In the genomic region with DNA sequence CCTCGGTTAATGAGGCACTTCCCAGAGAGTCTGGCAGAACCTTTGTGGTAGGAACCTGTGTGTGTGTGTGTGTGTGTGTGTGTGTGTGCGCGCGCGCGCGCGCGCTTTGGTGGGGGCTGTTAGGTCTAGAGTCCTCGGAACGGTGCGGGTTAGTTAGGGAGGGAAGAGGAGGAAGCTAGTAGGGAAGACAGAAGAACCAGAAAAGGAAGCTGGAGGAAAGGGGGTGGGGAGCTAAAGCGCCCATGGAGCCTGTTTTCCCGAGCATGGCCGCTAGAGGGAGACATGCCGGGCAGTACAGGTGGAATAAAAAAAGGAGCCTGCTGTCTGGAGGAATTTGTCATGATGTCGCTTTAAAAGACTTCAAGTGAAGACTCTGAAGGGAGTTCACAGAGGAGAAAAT, we compare ENCODE assay signal across 8 mouse cellular contexts. TPM values are rescaled to one million over a fixed set of nuclear protein-coding genes. Genes with fewer than 3 reads are reported as not detected.
DNase-seq lines count a peak whose midpoint lies in the region; ATAC-seq and TF ChIP-seq lines count a peak whose summit lies in the region.

No protein-coding gene starts in this region.

- H3K27ac ChIP-seq in embryonic facial prominence, embryonic 13.5 days = no peak overlapping the region
- no peak overlapping the region for H3K27ac ChIP-seq in liver, postnatal 0 days (ENCODE audit: low read depth)

- intact Hi-C loops in heart, postnatal 10 days (cut with DNase I) = no loop called here

- H3K36me3 ChIP-seq in embryonic facial prominence, embryonic 13.5 days = no peaks in the 10 kb centered on the region
- no peaks in the 10 kb centered on the region for H3K36me3 ChIP-seq in liver, postnatal 0 days (replicated peaks; ENCODE audit: insufficient read depth, low read length)

- no peak for TF ChIP-seq EP300 in liver, postnatal 0 days (IDR thresholded peaks at IDR 0.05; ENCODE audit: low read depth)

- peak; percentile 6 for DNase-seq in CD4-positive helper T cell, adult 2 months (ENCODE audit: low read depth, low spot score)
- DNase-seq in adrenal gland, postnatal 14 days = peak; percentile 71
- peak; percentile 35 to 67 for DNase-seq in heart, postnatal 10 days
- DNase-seq in kidney, postnatal 36 days = peak; percentile 23 to 75
- DNase-seq in liver, postnatal 0 days = peak; percentile 50
- DNase-seq in ovary, postnatal 14 days (ENCODE audit: low spot score) = peak; percentile 46
- no peak for DNase-seq in natural killer cell, adult 2 months (ENCODE audit: low spot score in 2 of 2)

- peak; percentile 67 for TF ChIP-seq CTCF in liver, postnatal 0 days (IDR thresholded peaks at IDR 0.05; ENCODE audit: low read depth)

- 0% methylated on average over 17 of the region's 17 CpGs for WGBS in embryonic facial prominence, embryonic 13.5 days
- 1% methylated on average over 17 of the region's 17 CpGs for WGBS in liver, postnatal 0 days (ENCODE audit: insufficient replicate concordance)

- peak overlapping the region; percentile 59; the same call in 1 of the 2 replicates for H3K4me3 ChIP-seq in embryonic facial prominence, embryonic 13.5 days
- H3K4me3 ChIP-seq in liver, postnatal 0 days (ENCODE audit: low read depth, low read length) = no peak overlapping the region

- H3K4me1 ChIP-seq in embryonic facial prominence, embryonic 13.5 days = peaks cover 17% of the 10 kb centered on the region
- H3K4me1 ChIP-seq in liver, postnatal 0 days (ENCODE audit: insufficient read depth) = no peaks in the 10 kb centered on the region

- H3K27me3 ChIP-seq in embryonic facial prominence, embryonic 13.5 days = peaks cover 71% of the 10 kb centered on the region
- peaks cover 39% of the 10 kb centered on the region for H3K27me3 ChIP-seq in liver, postnatal 0 days (ENCODE audit: insufficient read depth, low read length)

- H3K9ac ChIP-seq in embryonic facial prominence, embryonic 13.5 days = no peak overlapping the region
- H3K9ac ChIP-seq in liver, postnatal 0 days (replicated peaks) = no peak overlapping the region

- no peak for ATAC-seq in embryonic facial prominence, embryonic 13.5 days (ENCODE audit: insufficient number of reproducible peaks, insufficient read depth, low FRiP score, low TSS enrichment, low read depth)
- ATAC-seq in liver, postnatal 0 days = no peak

- no peaks in the 10 kb centered on the region for H3K9me3 ChIP-seq in embryonic facial prominence, embryonic 13.5 days
- H3K9me3 ChIP-seq in liver, postnatal 0 days (ENCODE audit: low read length) = no peaks in the 10 kb centered on the region

- peak overlapping the region; percentile 97 for H3K4me2 ChIP-seq in embryonic facial prominence, embryonic 13.5 days
- no peak overlapping the region for H3K4me2 ChIP-seq in liver, postnatal 0 days (ENCODE audit: low read depth, low read length)

RNA-seq across cellular contexts. Expression of gene Pcdh15, which starts 1.2 kb away (rescaled TPM):
- 6.0 and 6.6 TPM in 2 replicates for total RNA-seq in adrenal gland, postnatal 14 days (2021)
- 6.4 and 6.6 TPM in 2 replicates for polyA plus RNA-seq in embryonic facial prominence, embryonic 13.5 days (2015; fragmentation: Nextera tagmentation; extraction: Ambion mirVana)
- total RNA-seq in heart, postnatal 10 days (2021) = 1 to 10 TPM in 1 of 2 experiments, under 1 TPM in 1; 0.34 to 1.2 TPM
- 0.04 TPM in 1 of 2 replicates, not detected in the other for polyA plus RNA-seq in liver, postnatal 0 days (2015; fragmentation: Nextera tagmentation; extraction: Ambion mirVana)

Comparison
In these comparisons a context has a peak if more than half of its experiments do, and no peak if none do; other contexts are left out.
1. DNase-seq: peak in CD4-positive helper T cell, adult 2 months (single experiment), adrenal gland, postnatal 14 days (single experiment), heart, postnatal 10 days (2 of 2), kidney, postnatal 36 days (2 of 2), liver, postnatal 0 days (single experiment) and ovary, postnatal 14 days (single experiment); none in natural killer cell, adult 2 months (0 of 2).